Mouse (Mus musculus): Measurements from ENCODE around the gene Ptprb. TPM values are rescaled to one million over a fixed set of nuclear protein-coding genes. Genes with fewer than 3 reads are reported as not detected.

Ptprb gene
- polyA plus RNA-seq, 1 experiment from 2014 or later: 3.0 TPM

Other genes starting within 250 kb of the Ptprb start
- not detected in 2 replicates for gene 4933416C03Rik, start 161.6 kb upstream of the Ptprb start, polyA plus RNA-seq (2015; fragmentation: Nextera tagmentation; extraction: Ambion mirVana)
- gene Kcnmb4, start 198.4 kb downstream of the Ptprb start, polyA plus RNA-seq (2015; fragmentation: Nextera tagmentation; extraction: Ambion mirVana): 23.1 and 27.5 TPM in 2 replicates

All from hindbrain, embryonic 13.5 days (tissue).